Mouse (Mus musculus) midbrain, embryonic 12.5 days (tissue): Measurements from ENCODE around the gene Gpr45. TPM values are rescaled to one million over a fixed set of nuclear protein-coding genes. Genes with fewer than 3 reads are reported as not detected.

ENCODE experiments used
- ATAC-seq: fragments of 200-750 bp; cut with Nextera tagmentation; 2 replicates; pipeline ENCODE4 v1.8.0; 2017; ENCODE audit warnings: low read depth, moderate TSS enrichment, moderate library complexity; ENCODE audit not compliant: low FRiP score
- H3K27ac ChIP-seq: fragments of 300-500 bp; sonication (generic); replicated peaks from 2 replicates; pipeline ENCODE4 v1.5.1; 2016; ENCODE audit warnings: mild to moderate bottlenecking
- H3K27me3 ChIP-seq: fragments of 300-500 bp; sonication (generic); 2 replicates; pipeline ENCODE4 v1.6.1; 2016; ENCODE audit warnings: mild to moderate bottlenecking
- H3K36me3 ChIP-seq: fragments of 300-500 bp; sonication (generic); 2 replicates; pipeline ENCODE4 v1.6.1; 2016
- H3K4me1 ChIP-seq: fragments of 300-500 bp; sonication (generic); 2 replicates; pipeline ENCODE4 v1.6.1; 2016
- H3K4me2 ChIP-seq: fragments of 300-500 bp; sonication (generic); replicated peaks from 2 replicates; pipeline ENCODE4 v1.6.1; 2016; ENCODE audit warnings: mild to moderate bottlenecking, moderate library complexity
- H3K4me3 ChIP-seq: fragments of 300-500 bp; sonication (generic); 2 replicates; pipeline ENCODE4 v1.5.1; 2016; ENCODE audit warnings: mild to moderate bottlenecking
- H3K9ac ChIP-seq: fragments of 300-500 bp; sonication (generic); replicated peaks from 2 replicates; pipeline ENCODE4 v1.6.1; 2016; ENCODE audit warnings: mild to moderate bottlenecking, moderate library complexity
- H3K9me3 ChIP-seq: fragments of 300-500 bp; sonication (generic); 2 replicates; pipeline ENCODE4 v1.6.1; 2016; ENCODE audit warnings: mild to moderate bottlenecking
- WGBS: fragments of 180-500 bp; shearing (Covaris S2); methylation state at CpG from one replicate; pipeline ENCODE4 v1.1.7; 2016; 5-methylcytosine and 5-hydroxymethylcytosine counted together
- microRNA-seq: library from miRNA; unstranded; fragments of <30 nt; microRNA quantifications from one replicate; pipeline ENCODE4, GENCODE M21; 2017
- polyA plus RNA-seq: library from polyadenylated mRNA; unstranded; fragments of >200 nt; fragmentation: Nextera tagmentation; extraction: Ambion mirVana; gene quantifications from 2 replicates; pipeline ENCODE4 v1.2.1, GENCODE M21; 2016

Gpr45 gene
- polyA plus RNA-seq, 1 experiment from 2014 or later = 18.5 TPM

DNA sequence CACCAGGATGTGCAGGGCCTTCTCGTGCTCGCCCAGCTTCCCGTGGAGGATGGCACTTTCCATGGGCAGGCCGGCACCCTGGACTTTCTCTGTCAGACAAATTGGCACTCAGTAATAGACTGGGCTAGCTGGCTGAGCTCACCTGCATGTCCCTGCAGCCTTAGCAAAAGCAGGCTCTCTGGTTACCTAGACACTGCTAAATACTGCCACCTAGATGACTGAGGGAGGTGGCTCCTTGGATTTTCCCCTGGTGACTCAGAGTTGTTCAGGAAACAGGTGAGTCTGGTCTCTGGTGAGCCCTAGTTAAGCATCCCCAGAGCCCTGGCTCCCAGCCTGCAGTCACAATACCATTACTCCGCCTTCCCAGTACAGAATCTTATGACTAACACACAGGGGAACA, 99.2 kb downstream of the Gpr45 start:
- Histone ChIP-seq H3K4me1 (no peaks in the 10 kb centered on the region), H3K27me3 (no peaks in the 10 kb centered on the region), H3K4me2 (no peak overlapping the region), H3K4me3 (no peak overlapping the region), H3K9ac (no peak overlapping the region), H3K27ac (no peak overlapping the region), H3K36me3 (peaks cover 68% of the 10 kb centered on the region), H3K9me3 (no peaks in the 10 kb centered on the region)
- no peak for ATAC-seq
- 89% methylated on average over 5 of the region's 5 CpGs for WGBS

DNA sequence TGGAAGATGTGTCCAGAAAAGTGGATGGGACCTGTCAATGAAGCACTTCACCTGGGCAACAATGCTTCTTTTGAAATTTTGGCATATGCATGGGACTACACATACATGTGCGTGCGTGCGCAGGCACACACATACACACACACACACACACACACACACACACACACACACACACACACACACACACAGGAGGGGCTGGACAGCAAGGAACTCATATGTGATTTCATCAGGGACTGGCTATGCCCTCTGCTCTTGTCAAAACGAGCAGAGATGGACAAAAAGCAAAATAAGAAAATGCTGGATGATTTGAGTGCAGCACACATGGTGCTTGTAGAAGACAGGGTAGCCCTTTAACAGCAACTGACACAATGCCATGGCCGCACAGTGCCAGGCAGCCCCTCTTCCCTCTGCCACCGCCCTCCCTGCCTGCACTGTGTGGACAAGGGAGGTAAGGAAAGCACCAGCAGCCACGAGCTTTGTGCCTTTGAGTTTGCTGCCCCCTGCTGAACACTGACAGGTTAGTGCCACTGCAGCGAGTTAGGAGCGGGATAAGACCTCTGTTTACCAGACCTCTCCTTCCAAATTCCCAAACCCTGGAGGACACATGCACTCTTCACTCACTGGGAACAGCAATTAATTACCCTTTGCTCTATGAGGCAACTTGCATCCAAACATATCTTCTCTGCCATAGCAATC, 113.1 kb downstream of the Gpr45 start:
- Histone ChIP-seq H3K4me2 (no peak overlapping the region), H3K9me3 (no peaks in the 10 kb centered on the region), H3K4me1 (0 out of 2 replicates have a peak, but pooled peaks cover 4% of the 10 kb centered on the region), H3K4me3 (no peak overlapping the region), H3K36me3 (peaks cover 50% of the 10 kb centered on the region), H3K9ac (no peak overlapping the region), H3K27me3 (no peaks in the 10 kb centered on the region), H3K27ac (no peak overlapping the region)
- peak; percentile 96 for ATAC-seq
- 44% methylated on average over 9 of the region's 9 CpGs for WGBS

DNA sequence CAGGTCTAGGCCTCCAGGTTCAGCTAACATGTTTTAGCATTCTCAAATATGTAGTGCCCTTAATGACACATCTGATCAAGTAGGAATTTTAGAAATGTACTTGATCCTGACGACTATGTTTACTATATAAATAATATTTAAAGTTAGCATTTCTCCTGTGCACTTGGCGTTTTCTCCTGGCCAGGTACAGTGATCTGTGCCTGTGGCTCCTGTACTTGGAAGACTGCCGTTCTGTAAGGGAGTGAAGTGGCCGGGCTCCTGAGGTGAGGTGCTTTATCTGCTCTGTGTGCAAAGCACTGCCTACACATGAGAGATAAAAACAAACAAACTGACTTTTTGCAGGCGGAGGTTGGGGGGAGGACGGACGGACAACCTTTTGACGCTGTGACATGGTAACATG, 113.9 kb downstream of the Gpr45 start:
- no peak for ATAC-seq
- WGBS = 88% methylated on average over 8 of the region's 8 CpGs
- peaks cover 49% of the 10 kb centered on the region for H3K36me3 ChIP-seq

DNA sequence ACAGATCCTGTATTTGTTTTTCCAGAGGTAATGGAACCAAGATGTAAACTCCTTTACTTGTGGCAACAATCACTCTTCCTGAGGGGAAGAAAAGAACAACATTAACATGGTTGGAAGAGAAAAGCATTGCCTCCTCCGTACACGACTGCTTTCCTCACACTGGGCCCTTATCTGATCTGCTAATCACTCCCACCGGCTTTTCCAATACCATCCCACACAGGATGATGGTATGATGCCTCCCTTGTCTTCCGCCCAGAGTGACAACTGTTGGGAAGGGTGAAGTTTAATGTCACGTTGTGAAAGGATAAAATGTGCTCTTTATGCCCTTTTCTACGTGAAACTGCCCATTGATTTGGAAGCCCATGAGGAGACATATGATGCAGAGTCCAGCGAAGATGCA, 114.9 kb downstream of the Gpr45 start:
- WGBS = 86% methylated on average over 7 of the region's 7 CpGs
- peaks cover 46% of the 10 kb centered on the region for H3K36me3 ChIP-seq

More for the DNA sequence above, 113.9 kb downstream of the Gpr45 start:
- Histone ChIP-seq H3K4me2 (no peak overlapping the region), H3K4me3 (no peak overlapping the region), H3K27ac (no peak overlapping the region), H3K9ac (no peak overlapping the region), H3K9me3 (no peaks in the 10 kb centered on the region), H3K27me3 (no peaks in the 10 kb centered on the region), H3K4me1 (0 out of 2 replicates have a peak, but pooled peaks cover 4% of the 10 kb centered on the region)

DNA sequence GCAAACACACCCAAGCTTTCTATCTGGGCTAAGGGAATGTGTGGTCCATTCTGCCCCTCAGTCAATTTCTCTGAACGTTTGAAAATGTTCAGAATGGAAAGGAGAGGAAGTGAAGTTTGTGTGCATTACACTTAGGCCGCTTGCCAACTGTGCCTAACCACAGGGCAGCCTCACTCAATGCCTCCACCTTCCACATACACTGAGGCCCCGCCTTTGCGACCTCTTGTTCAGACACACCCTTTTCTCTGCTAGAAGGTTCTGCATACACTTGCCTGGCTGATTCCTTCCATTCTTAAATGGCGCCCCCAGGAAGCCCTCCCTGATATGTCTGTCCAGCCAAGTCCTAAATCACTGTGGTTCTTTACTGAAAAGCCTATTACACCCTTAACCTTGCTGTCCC, 118.1 kb downstream of the Gpr45 start:
- Histone ChIP-seq H3K27ac (no peak overlapping the region), H3K4me1 (0 out of 2 replicates have a peak, but pooled peaks cover 2% of the 10 kb centered on the region), H3K9ac (no peak overlapping the region), H3K4me2 (no peak overlapping the region), H3K36me3 (peaks cover 46% of the 10 kb centered on the region), H3K27me3 (no peaks in the 10 kb centered on the region), H3K4me3 (no peak overlapping the region), H3K9me3 (no peaks in the 10 kb centered on the region)
- ATAC-seq = no peak
- WGBS = 89% methylated on average over 5 of the region's 5 CpGs

More for the DNA sequence above, 114.9 kb downstream of the Gpr45 start:
- Histone ChIP-seq H3K27ac (no peak overlapping the region), H3K27me3 (no peaks in the 10 kb centered on the region), H3K4me3 (no peak overlapping the region), H3K4me1 (0 out of 2 replicates have a peak, but pooled peaks cover 4% of the 10 kb centered on the region), H3K4me2 (no peak overlapping the region), H3K9ac (no peak overlapping the region), H3K9me3 (no peaks in the 10 kb centered on the region)
- no peak for ATAC-seq

DNA sequence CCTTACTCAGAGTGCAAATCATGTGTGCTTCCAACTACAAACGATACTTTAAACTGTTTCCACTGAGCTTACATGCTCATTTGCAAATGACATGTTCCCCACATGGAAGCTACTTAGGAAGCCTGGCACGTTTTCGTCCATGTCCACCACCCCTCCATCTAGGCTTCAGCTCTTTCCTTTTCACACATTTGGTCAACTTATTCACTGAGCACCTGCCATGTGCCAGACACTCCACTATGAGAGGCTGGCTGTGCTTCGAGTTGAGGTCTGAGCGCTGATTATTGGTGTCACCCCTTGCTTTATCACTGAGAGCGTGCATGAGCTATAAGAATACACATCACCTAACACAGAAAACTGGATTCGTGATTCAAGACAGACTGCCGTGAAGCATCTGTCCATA, 119.4 kb downstream of the Gpr45 start:
- no peak overlapping the region for H3K27ac ChIP-seq
- no peaks in the 10 kb centered on the region for H3K4me1 ChIP-seq
- no peak for ATAC-seq
- H3K9ac ChIP-seq = no peak overlapping the region
- H3K4me2 ChIP-seq = no peak overlapping the region
- no peaks in the 10 kb centered on the region for H3K27me3 ChIP-seq
- H3K36me3 ChIP-seq = peaks cover 42% of the 10 kb centered on the region
- no peak overlapping the region for H3K4me3 ChIP-seq
- no peaks in the 10 kb centered on the region for H3K9me3 ChIP-seq
- WGBS = 94% methylated on average over 8 of the region's 8 CpGs

DNA sequence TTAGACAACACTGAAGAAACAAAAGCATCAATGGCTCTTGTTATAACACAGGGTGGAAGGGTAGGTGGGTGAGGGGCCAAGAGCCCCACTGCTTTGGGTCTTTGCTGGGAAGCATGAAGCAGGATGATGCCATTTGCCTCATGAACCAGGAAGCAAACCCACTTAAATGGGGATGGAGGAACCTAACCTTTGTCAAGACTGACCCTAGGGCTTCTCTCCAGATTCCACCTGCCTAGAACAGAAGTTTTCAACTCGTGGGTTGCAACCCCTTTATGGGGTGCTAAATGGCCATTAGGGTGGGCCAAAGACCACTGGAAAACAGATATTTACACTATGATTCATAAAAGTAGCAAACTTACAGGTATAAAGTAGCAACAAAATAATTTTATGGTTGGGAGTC, 119.9 kb downstream of the Gpr45 start:
- H3K9ac ChIP-seq = no peak overlapping the region
- no peak overlapping the region for H3K4me3 ChIP-seq
- WGBS = 81% methylated on average over 1 of the region's 1 CpGs
- H3K9me3 ChIP-seq = no peaks in the 10 kb centered on the region
- H3K27me3 ChIP-seq = no peaks in the 10 kb centered on the region
- H3K4me2 ChIP-seq = no peak overlapping the region
- H3K4me1 ChIP-seq = no peaks in the 10 kb centered on the region
- no peak overlapping the region for H3K27ac ChIP-seq
- peaks cover 36% of the 10 kb centered on the region for H3K36me3 ChIP-seq
- no peak for ATAC-seq

DNA sequence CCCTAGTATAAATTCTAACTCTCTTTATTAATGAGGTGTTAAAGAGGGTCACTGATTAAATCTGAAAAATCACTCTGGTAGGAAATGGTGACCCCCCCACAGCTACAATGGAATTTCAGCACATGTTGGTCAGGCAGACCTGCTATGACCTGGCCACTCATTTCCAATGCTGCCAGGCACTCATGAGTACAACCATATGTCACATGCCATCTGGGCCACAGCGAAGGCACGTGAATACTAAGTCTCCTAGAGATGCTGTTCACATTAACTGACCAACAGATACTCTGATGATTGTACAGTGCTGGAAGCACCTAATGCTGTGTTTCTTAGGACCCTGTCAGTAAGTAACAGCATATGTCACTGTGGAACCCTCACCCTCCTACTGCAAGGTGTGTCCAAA, 122.1 kb downstream of the Gpr45 start:
- Histone ChIP-seq H3K27me3 (no peaks in the 10 kb centered on the region), H3K27ac (no peak overlapping the region), H3K9ac (no peak overlapping the region), H3K36me3 (peaks cover 29% of the 10 kb centered on the region), H3K4me1 (no peaks in the 10 kb centered on the region), H3K9me3 (no peaks in the 10 kb centered on the region), H3K4me2 (no peak overlapping the region), H3K4me3 (no peak overlapping the region)
- WGBS = 91% methylated on average over 2 of the region's 2 CpGs
- ATAC-seq = no peak

DNA sequence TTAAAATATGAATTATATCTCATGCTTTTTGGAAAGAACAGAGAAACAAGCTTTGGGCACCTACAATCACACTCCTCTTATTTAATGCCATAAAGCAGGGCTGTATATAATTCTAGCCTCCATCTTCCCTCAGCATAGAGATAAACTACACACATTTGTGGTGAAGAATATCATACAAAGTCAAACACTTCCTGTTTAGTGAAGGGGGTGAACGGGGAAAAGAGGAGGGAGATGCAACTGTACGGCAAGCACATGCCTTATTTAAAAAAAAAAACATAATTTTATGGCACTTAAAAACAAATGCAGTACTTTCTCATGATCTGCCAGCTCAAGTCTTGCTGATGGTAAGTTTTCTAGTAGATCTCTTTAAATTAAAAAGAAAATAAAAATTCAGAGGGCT, 125.5 kb downstream of the Gpr45 start:
- H3K4me2 ChIP-seq = no peak overlapping the region
- no peak overlapping the region for H3K4me3 ChIP-seq
- no peaks in the 10 kb centered on the region for H3K9me3 ChIP-seq
- H3K9ac ChIP-seq = no peak overlapping the region
- no peak overlapping the region for H3K27ac ChIP-seq
- H3K27me3 ChIP-seq = no peaks in the 10 kb centered on the region
- peaks cover 11% of the 10 kb centered on the region for H3K36me3 ChIP-seq
- no peak for ATAC-seq
- WGBS = 91% methylated on average over 2 of the region's 2 CpGs
- no peaks in the 10 kb centered on the region for H3K4me1 ChIP-seq

DNA sequence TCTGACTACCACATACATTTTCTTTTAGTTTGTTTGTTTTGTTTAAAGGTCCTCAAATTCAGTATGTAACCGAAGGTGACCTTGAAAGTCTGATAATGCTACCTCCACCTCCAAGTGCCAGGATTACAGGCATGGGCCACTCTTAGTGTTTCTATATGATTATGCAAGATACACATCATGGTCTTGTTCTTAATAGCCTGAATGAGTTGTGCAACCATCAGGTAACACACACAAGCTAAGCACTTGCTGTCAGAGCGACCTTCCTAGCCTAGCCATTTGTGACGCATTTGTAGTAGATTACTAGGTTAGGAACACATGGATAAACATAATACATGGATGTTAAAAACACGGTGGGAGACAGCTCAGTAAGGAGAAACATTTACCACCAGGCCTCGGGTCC, 130.3 kb downstream of the Gpr45 start:
- no peaks in the 10 kb centered on the region for H3K36me3 ChIP-seq
- H3K4me2 ChIP-seq = no peak overlapping the region
- H3K4me3 ChIP-seq = no peak overlapping the region
- H3K27ac ChIP-seq = no peak overlapping the region
- WGBS = 88% methylated on average over 5 of the region's 5 CpGs
- no peak overlapping the region for H3K9ac ChIP-seq
- H3K27me3 ChIP-seq = no peaks in the 10 kb centered on the region
- ATAC-seq = no peak
- H3K9me3 ChIP-seq = no peaks in the 10 kb centered on the region
- no peaks in the 10 kb centered on the region for H3K4me1 ChIP-seq

Small RNAs within 50 kb of the gene (microRNA-seq; reads per million reads assigned to microRNA genes)
- gene Gm24001 = not detected

Other genes starting within 250 kb of the Gpr45 start
- 50.3 TPM in 2 replicates for gene Mrps9, start 101.6 kb upstream of the Gpr45 start, polyA plus RNA-seq
- gene Tgfbrap1, start 145.8 kb downstream of the Gpr45 start, polyA plus RNA-seq = 15.6 and 16.6 TPM in 2 replicates
- gene AI597479, start 145.8 kb downstream of the Gpr45 start, polyA plus RNA-seq = 43.0 and 47.0 TPM in 2 replicates
- 7.2 and 7.9 TPM in 2 replicates for gene Fhl2, start 244.1 kb downstream of the Gpr45 start, polyA plus RNA-seq